Mouse (Mus musculus) embryonic facial prominence, embryonic 12.5 days (tissue): ENCODE measurements around the gene Galc. TPM values are rescaled to one million over a fixed set of nuclear protein-coding genes. Genes with fewer than 3 reads are reported as not detected.

ENCODE experiments used
- ATAC-seq: fragments of 200-750 bp; cut with Nextera tagmentation; 2 replicates; pipeline ENCODE4 v1.8.0; 2017; ENCODE audit not compliant: insufficient number of reproducible peaks, insufficient read depth, low FRiP score, low TSS enrichment
- H3K27ac ChIP-seq: fragments of 300-500 bp; sonication (generic); 2 replicates; pipeline ENCODE4 v1.5.1; 2016; ENCODE audit warnings: mild to moderate bottlenecking
- H3K27me3 ChIP-seq: fragments of 300-500 bp; sonication (generic); 2 replicates; pipeline ENCODE4 v1.6.1; 2016; ENCODE audit warnings: mild to moderate bottlenecking, moderate library complexity
- H3K36me3 ChIP-seq: fragments of 300-500 bp; sonication (generic); 2 replicates; pipeline ENCODE4 v1.6.1; 2016; ENCODE audit warnings: mild to moderate bottlenecking
- H3K4me1 ChIP-seq: fragments of 300-500 bp; sonication (generic); 2 replicates; pipeline ENCODE4 v1.6.1; 2016
- H3K4me2 ChIP-seq: fragments of 300-500 bp; sonication (generic); replicated peaks from 2 replicates; pipeline ENCODE4 v1.6.1; 2016; ENCODE audit warnings: mild to moderate bottlenecking, moderate library complexity
- H3K4me3 ChIP-seq: fragments of 300-500 bp; sonication (generic); 2 replicates; pipeline ENCODE4 v1.5.1; 2016; ENCODE audit warnings: mild to moderate bottlenecking
- H3K9ac ChIP-seq: fragments of 300-500 bp; sonication (generic); 2 replicates; pipeline ENCODE4 v1.6.1; 2016; ENCODE audit warnings: mild to moderate bottlenecking, moderate library complexity
- H3K9me3 ChIP-seq: fragments of 300-500 bp; sonication (generic); 2 replicates; pipeline ENCODE4 v1.6.1; 2016; ENCODE audit warnings: mild to moderate bottlenecking, moderate library complexity
- WGBS: fragments of 180-500 bp; shearing (Covaris S2); methylation state at CpG from one replicate; pipeline ENCODE4 v1.1.7; 2016; 5-methylcytosine and 5-hydroxymethylcytosine counted together
- polyA plus RNA-seq: library from polyadenylated mRNA; unstranded; fragments of >200 nt; fragmentation: Nextera tagmentation; extraction: Ambion mirVana; gene quantifications from 2 replicates; pipeline ENCODE4 v1.2.1, GENCODE M21; 2016

Gene Galc
- polyA plus RNA-seq, 1 experiment from 2014 or later = 10.2 TPM

DNA sequence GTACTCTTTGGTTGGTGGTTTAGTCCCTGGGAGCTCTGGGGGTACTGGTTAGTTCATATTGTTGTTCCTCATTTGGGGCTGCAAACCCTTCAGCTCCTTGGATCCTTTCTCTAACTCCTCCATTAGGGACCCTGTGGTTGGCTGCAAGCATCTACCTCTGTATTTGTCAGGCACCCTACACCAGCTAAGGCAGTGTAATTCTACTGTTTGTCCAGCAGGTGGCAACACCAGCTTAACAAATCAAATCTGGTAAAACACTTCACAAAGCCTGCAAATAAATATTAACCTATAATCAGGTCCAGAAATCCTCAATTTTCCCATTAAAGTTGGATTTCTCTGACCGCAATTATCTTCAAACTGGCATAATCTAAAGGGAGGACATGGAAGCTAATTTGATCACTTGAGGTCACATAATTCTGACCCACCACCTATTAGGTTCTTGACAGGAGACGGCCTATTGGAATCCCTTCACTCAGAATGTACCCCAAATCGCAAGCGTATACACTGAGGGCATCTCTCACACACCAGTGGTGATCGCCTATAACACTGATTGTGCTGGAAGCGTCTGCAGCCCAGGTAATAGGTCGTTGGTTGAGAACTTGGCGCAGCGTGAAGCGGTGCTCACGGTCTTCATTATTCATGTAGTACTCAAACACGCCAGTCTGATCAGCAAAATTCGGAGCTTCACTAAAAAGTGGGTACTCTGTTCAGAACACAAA lies 46.6 kb downstream of the Galc start:
- WGBS = 78% methylated on average over 13 of the region's 13 CpGs

DNA sequence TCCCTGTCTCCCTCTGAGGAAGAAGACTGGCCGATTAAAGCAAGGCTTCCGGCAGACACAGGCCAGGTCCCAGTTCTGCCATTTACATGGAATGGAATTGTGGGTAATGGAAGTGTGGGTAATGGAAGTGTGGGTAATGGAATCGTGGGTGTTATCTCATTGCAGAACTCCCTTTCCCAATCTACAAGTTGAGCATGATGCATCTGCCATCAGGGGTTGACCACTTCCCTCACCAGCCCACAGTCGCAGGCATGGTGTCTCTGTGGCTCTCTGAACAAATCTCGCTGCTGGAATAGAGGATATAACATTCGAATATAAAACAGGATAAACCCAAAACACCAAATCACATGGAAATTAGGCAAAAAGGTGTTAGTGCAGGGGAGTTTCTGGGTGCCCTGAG lies 48.8 kb downstream of the Galc start:
- 90% methylated on average over 6 of the region's 6 CpGs for WGBS
- H3K27ac ChIP-seq = no peak overlapping the region
- H3K4me1 ChIP-seq = no peaks in the 10 kb centered on the region
- H3K9me3 ChIP-seq = no peaks in the 10 kb centered on the region
- no peak for ATAC-seq
- H3K4me3 ChIP-seq = no peak overlapping the region
- no peak overlapping the region for H3K9ac ChIP-seq
- no peaks in the 10 kb centered on the region for H3K27me3 ChIP-seq
- 0 out of 2 replicates have a peak, but pooled peaks cover 8% of the 10 kb centered on the region for H3K36me3 ChIP-seq
- no peak overlapping the region for H3K4me2 ChIP-seq

More for the DNA sequence above, 46.6 kb downstream of the Galc start:
- H3K4me3 ChIP-seq = no peak overlapping the region
- no peak overlapping the region for H3K4me2 ChIP-seq
- no peaks in the 10 kb centered on the region for H3K4me1 ChIP-seq
- 0 out of 2 replicates have a peak, but pooled peaks cover 8% of the 10 kb centered on the region for H3K36me3 ChIP-seq
- H3K9me3 ChIP-seq = no peaks in the 10 kb centered on the region
- no peak overlapping the region for H3K27ac ChIP-seq
- H3K9ac ChIP-seq = no peak overlapping the region
- H3K27me3 ChIP-seq = no peaks in the 10 kb centered on the region
- ATAC-seq = no peak

GRCm38 (mm10) chr12:98208104-98208503 lies 51.2 kb downstream of the Galc start:
- Histone ChIP-seq H3K9me3 (no peaks in the 10 kb centered on the region), H3K9ac (no peak overlapping the region), H3K36me3 (0 out of 2 replicates have a peak, but pooled peaks cover 8% of the 10 kb centered on the region), H3K27me3 (no peaks in the 10 kb centered on the region), H3K4me2 (no peak overlapping the region), H3K4me3 (no peak overlapping the region), H3K4me1 (no peaks in the 10 kb centered on the region), H3K27ac (no peak overlapping the region)
- 85% methylated on average over 10 of the region's 10 CpGs for WGBS
- ATAC-seq = no peak

DNA sequence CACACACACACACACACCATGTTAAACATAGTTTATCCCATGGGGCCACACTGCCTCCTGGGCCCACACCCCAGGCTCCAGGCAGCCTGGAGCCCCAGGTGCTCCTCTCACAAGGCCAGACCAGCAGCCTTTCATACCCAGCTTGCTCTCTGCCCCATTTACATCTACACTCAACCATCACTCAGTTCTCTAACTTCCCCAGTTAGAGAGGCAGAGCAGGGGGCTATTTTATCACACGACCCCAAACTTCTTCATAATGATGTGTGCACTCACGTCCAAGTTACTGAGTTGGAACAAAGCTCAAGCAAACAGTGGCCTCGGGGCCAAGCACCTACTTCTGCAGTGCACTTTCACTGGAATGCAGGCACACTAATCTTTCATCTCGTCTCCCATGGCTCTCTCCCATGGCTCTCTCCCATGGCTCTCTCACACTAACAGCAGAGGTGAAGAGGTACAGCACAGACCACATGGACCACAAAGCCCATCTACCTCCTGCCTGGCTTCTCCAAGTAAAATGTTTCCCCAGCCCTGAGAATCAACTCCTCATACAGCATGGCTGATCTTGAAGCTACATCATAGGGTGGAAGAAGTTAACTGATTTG lies 53.7 kb downstream of the Galc start:
- no peak overlapping the region for H3K4me2 ChIP-seq

DNA sequence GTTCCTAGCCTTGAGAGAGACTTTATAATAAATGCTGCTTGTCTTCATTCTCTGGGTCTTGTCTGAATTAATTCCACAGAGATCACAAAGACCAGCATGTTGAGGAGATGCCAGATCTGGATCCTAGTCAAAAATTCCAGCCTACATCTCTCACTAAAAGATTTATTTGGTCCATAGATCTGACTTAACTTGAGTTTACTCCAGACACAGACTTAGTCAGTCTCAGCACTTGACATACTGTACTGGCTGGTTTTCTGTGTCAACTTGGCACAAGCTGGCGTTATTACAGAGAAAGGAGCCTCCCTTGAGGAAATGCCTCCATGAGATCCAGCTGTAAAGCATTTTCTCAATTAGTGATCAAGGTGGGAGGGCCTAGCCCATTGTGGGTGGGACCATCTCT lies 61.9 kb downstream of the Galc start:
- Histone ChIP-seq H3K4me1 (peaks cover 3% of the 10 kb centered on the region; the same call in 1 of the 2 replicates), H3K36me3 (no peaks in the 10 kb centered on the region), H3K9me3 (no peaks in the 10 kb centered on the region), H3K9ac (no peak overlapping the region), H3K4me3 (no peak overlapping the region), H3K27ac (no peak overlapping the region), H3K27me3 (no peaks in the 10 kb centered on the region), H3K4me2 (no peak overlapping the region)
- ATAC-seq = no peak
- WGBS = 16% methylated on average over 1 of the region's 1 CpGs

More for the DNA sequence above, 53.7 kb downstream of the Galc start:
- no peak overlapping the region for H3K4me3 ChIP-seq
- no peak overlapping the region for H3K9ac ChIP-seq
- 77% methylated on average over 4 of the region's 4 CpGs for WGBS
- no peak overlapping the region for H3K27ac ChIP-seq
- no peaks in the 10 kb centered on the region for H3K9me3 ChIP-seq
- H3K27me3 ChIP-seq = no peaks in the 10 kb centered on the region
- 0 out of 2 replicates have a peak, but pooled peaks cover 7% of the 10 kb centered on the region for H3K36me3 ChIP-seq
- no peaks in the 10 kb centered on the region for H3K4me1 ChIP-seq
- no peak for ATAC-seq

- H3K27me3 ChIP-seq = no peaks in the 10 kb centered on the region
- H3K36me3 ChIP-seq = no peaks in the 10 kb centered on the region
- H3K9me3 ChIP-seq = no peaks in the 10 kb centered on the region
- H3K4me1 ChIP-seq = no peaks in the 10 kb centered on the region
- no peak overlapping the region for H3K27ac ChIP-seq
- no peak for ATAC-seq
- 80% methylated on average over 1 of the region's 1 CpGs for WGBS
- no peak overlapping the region for H3K9ac ChIP-seq
- no peak overlapping the region for H3K4me3 ChIP-seq
- no peak overlapping the region for H3K4me2 ChIP-seq
These were observed 69.1 kb downstream of the Galc start for GRCm38 (mm10) chr12:98190201-98190600.

GRCm38 (mm10) chr12:98189096-98189495 lies 70.2 kb downstream of the Galc start:
- Histone ChIP-seq H3K9ac (no peak overlapping the region), H3K4me2 (no peak overlapping the region), H3K27me3 (no peaks in the 10 kb centered on the region), H3K36me3 (no peaks in the 10 kb centered on the region), H3K4me1 (no peaks in the 10 kb centered on the region), H3K4me3 (no peak overlapping the region), H3K27ac (no peak overlapping the region), H3K9me3 (no peaks in the 10 kb centered on the region)
- WGBS = 77% methylated on average over 9 of the region's 9 CpGs
- no peak for ATAC-seq

- H3K4me3 ChIP-seq = no peak overlapping the region
- H3K9me3 ChIP-seq = no peaks in the 10 kb centered on the region
- no peak overlapping the region for H3K27ac ChIP-seq
- no peak for ATAC-seq
- no peaks in the 10 kb centered on the region for H3K4me1 ChIP-seq
- no peak overlapping the region for H3K4me2 ChIP-seq
- WGBS = 70% methylated on average over 8 of the region's 8 CpGs
- no peak overlapping the region for H3K9ac ChIP-seq
- H3K36me3 ChIP-seq = no peaks in the 10 kb centered on the region
- H3K27me3 ChIP-seq = peaks cover 7% of the 10 kb centered on the region; the same call in 1 of the 2 replicates
These were observed 71.9 kb downstream of the Galc start for GRCm38 (mm10) chr12:98187186-98187899.

DNA sequence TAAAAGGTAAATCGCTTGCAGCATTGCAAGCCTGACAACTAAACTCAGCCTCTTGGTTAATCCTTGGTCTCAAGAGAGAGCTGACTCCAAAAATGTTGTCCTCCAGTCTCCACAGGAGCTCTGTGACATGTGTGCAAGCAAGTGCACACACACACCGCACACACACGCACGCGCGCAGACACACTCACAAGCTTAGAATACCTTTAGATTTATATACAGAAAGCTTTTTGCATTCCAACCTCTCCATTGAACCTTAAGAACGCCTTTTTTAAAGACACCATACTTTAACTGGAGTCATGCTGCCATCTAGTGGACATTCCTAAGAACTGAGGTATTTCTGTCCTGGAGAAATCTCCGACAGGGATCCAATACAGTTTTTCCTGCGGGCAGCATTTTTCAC lies 77.5 kb downstream of the Galc start:
- no peak for ATAC-seq

GRCm38 (mm10) chr12:98180807-98181206 lies 78.5 kb downstream of the Galc start:
- Histone ChIP-seq H3K9ac (no peak overlapping the region), H3K27me3 (peaks cover 8% of the 10 kb centered on the region; the same call in 1 of the 2 replicates), H3K9me3 (no peaks in the 10 kb centered on the region), H3K27ac (no peak overlapping the region), H3K4me3 (no peak overlapping the region), H3K4me1 (peaks cover 4% of the 10 kb centered on the region; the same call in 1 of the 2 replicates), H3K4me2 (no peak overlapping the region), H3K36me3 (no peaks in the 10 kb centered on the region)
- 91% methylated on average over 6 of the region's 6 CpGs for WGBS
- no peak for ATAC-seq

More for the DNA sequence above, 77.5 kb downstream of the Galc start:
- H3K27me3 ChIP-seq = peaks cover 8% of the 10 kb centered on the region; the same call in 1 of the 2 replicates
- H3K9ac ChIP-seq = no peak overlapping the region
- H3K27ac ChIP-seq = no peak overlapping the region
- WGBS = 13% methylated on average over 9 of the region's 9 CpGs
- H3K4me2 ChIP-seq = peak overlapping the region; percentile 26; the same call in 1 of the 2 replicates
- H3K9me3 ChIP-seq = no peaks in the 10 kb centered on the region
- no peaks in the 10 kb centered on the region for H3K36me3 ChIP-seq
- H3K4me1 ChIP-seq = peaks cover 4% of the 10 kb centered on the region; the same call in 1 of the 2 replicates
- H3K4me3 ChIP-seq = no peak overlapping the region

- H3K4me2 ChIP-seq = no peak overlapping the region
- no peak overlapping the region for H3K27ac ChIP-seq
- 91% methylated on average over 16 of the region's 16 CpGs for WGBS
- no peaks in the 10 kb centered on the region for H3K36me3 ChIP-seq
- H3K9ac ChIP-seq = no peak overlapping the region
- peaks cover 4% of the 10 kb centered on the region; the same call in 1 of the 2 replicates for H3K4me1 ChIP-seq
- no peak overlapping the region for H3K4me3 ChIP-seq
- ATAC-seq = no peak
- H3K27me3 ChIP-seq = peaks cover 8% of the 10 kb centered on the region; the same call in 1 of the 2 replicates
- no peaks in the 10 kb centered on the region for H3K9me3 ChIP-seq
These were observed 78.9 kb downstream of the Galc start for GRCm38 (mm10) chr12:98180235-98180800.
